Mouse (Mus musculus) liver, embryonic 16.5 days (tissue): ENCODE measurements around the gene Nt5dc3. TPM values are rescaled to one million over a fixed set of nuclear protein-coding genes. Genes with fewer than 3 reads are reported as not detected.

Experiments
- ATAC-seq: fragments of 200-750 bp; cut with Nextera tagmentation; 2 replicates; pipeline ENCODE4 v1.8.0; 2017; ENCODE audit warnings: low read depth, mild to moderate bottlenecking, moderate number of reproducible peaks, moderate library complexity
- H3K27ac ChIP-seq: fragments of 300-500 bp; sonication (generic); 2 replicates; pipeline ENCODE4 v1.5.1; 2014; ENCODE audit warnings: mild to moderate bottlenecking, low read length
- H3K27me3 ChIP-seq: fragments of 300-500 bp; sonication (generic); 2 replicates; pipeline ENCODE4 v1.6.1; 2014; ENCODE audit warnings: low read depth, low read length, mixed read lengths; ENCODE audit not compliant: control insufficient read depth, insufficient read depth
- H3K36me3 ChIP-seq: fragments of 300-500 bp; sonication (generic); 2 replicates; pipeline ENCODE4 v1.6.1; 2014; ENCODE audit warnings: mild to moderate bottlenecking; ENCODE audit not compliant: control insufficient read depth, insufficient read depth
- H3K4me1 ChIP-seq: fragments of 300-500 bp; sonication (generic); 2 replicates; pipeline ENCODE4 v1.6.1; 2014; ENCODE audit warnings: low read depth, low read length, mixed read lengths; ENCODE audit not compliant: control insufficient read depth
- H3K4me2 ChIP-seq: fragments of 300-500 bp; sonication (generic); 2 replicates; pipeline ENCODE4 v1.6.1; 2014; ENCODE audit warnings: low read depth, low read length, mixed read lengths
- H3K4me3 ChIP-seq: fragments of 300-500 bp; sonication (generic); 2 replicates; pipeline ENCODE4 v1.5.1; 2014; ENCODE audit warnings: low read depth, mild to moderate bottlenecking, low read length
- H3K9ac ChIP-seq: fragments of 300-500 bp; sonication (generic); 2 replicates; pipeline ENCODE4 v1.6.1; 2014; ENCODE audit warnings: low read depth, low read length
- H3K9me3 ChIP-seq: fragments of 300-500 bp; sonication (generic); replicated peaks from 2 replicates; pipeline ENCODE4 v1.6.1; 2016; ENCODE audit warnings: low read length; ENCODE audit not compliant: control insufficient read depth
- WGBS: fragments of 180-500 bp; shearing (Covaris S2); extraction: QIAGEN DNeasy Blood & Tissue Kit; methylation state at CpG from one replicate; pipeline ENCODE4 v1.1.7; 2014; ENCODE audit not compliant: insufficient replicate concordance; 5-methylcytosine and 5-hydroxymethylcytosine counted together
- polyA plus RNA-seq: library from polyadenylated mRNA; unstranded; fragments of >200 nt; fragmentation: Nextera tagmentation; extraction: Ambion mirVana; gene quantifications from 2 replicates; pipeline ENCODE4 v1.2.1, GENCODE M21; 2015

Nt5dc3 gene
- polyA plus RNA-seq, 1 experiment from 2014 or later = 0.25 TPM

DNA sequence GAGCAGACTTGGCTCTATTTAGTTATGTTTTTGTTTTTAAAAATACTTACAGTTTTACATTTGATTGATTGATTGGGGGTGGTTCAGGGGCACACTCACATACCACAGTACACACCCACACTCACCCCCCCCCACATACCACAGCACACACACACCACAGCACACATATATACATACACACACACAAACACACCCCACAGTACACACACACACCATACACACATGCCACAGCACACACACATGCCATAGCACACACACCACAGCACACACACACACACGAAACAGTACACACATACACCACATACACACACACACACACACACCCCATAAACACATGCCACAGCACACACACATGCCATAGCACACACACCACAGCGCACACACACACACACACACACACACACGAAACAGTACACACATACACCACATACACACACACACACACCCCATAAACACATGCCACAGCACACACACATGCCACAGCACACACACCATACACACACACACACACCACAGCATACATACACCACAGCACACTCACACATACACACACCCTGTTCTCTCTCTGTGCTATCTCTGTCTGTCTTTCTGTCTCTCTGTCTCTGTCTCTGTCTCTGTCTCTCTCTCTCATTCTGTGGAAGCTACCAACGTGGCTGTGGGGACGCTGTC, 17.4 kb downstream of the Nt5dc3 start:
- H3K4me1 ChIP-seq = no peaks in the 10 kb centered on the region
- no peak overlapping the region for H3K9ac ChIP-seq
- H3K9me3 ChIP-seq = no peaks in the 10 kb centered on the region
- WGBS = 76% methylated on average over 5 of the region's 5 CpGs
- no peak overlapping the region for H3K4me3 ChIP-seq
- no peak overlapping the region for H3K4me2 ChIP-seq
- H3K36me3 ChIP-seq = no peaks in the 10 kb centered on the region
- H3K27me3 ChIP-seq = no peaks in the 10 kb centered on the region
- H3K27ac ChIP-seq = no peak overlapping the region
- ATAC-seq = no peak

DNA sequence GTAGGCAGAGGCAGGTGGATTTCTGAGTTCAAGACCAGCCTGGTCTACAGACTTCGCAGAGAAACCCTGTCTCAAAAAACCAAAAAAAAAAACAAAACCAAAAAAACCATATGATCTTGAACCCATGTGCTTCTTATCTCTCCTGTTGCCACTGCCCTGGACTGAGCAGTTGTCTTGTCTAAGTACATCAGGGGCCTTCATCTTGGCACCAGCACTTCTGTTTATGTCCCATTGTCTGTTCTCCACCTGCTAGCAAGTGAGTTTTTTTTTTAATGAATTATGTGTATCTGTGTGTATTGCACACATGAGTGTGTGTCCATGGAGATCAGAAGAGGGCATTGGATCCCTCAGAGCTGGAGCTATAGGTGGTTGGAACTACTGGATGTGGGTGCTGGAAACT, 28.6 kb downstream of the Nt5dc3 start:
- Histone ChIP-seq H3K27ac (no peak overlapping the region), H3K4me1 (no peaks in the 10 kb centered on the region), H3K27me3 (no peaks in the 10 kb centered on the region), H3K9me3 (no peaks in the 10 kb centered on the region), H3K4me3 (no peak overlapping the region), H3K4me2 (no peak overlapping the region), H3K9ac (no peak overlapping the region), H3K36me3 (no peaks in the 10 kb centered on the region)
- 41% methylated on average over 1 of the region's 1 CpGs for WGBS
- no peak for ATAC-seq

GRCm38 (mm10) chr10:86808013-86808758, 29.4 kb downstream of the Nt5dc3 start:
- ATAC-seq = no peak
- H3K9ac ChIP-seq = no peak overlapping the region
- no peaks in the 10 kb centered on the region for H3K27me3 ChIP-seq
- 73% methylated on average over 15 of the region's 15 CpGs for WGBS
- no peaks in the 10 kb centered on the region for H3K4me1 ChIP-seq
- no peak overlapping the region for H3K4me2 ChIP-seq
- no peaks in the 10 kb centered on the region for H3K9me3 ChIP-seq
- H3K4me3 ChIP-seq = no peak overlapping the region
- no peak overlapping the region for H3K27ac ChIP-seq
- no peaks in the 10 kb centered on the region for H3K36me3 ChIP-seq

- no peaks in the 10 kb centered on the region for H3K27me3 ChIP-seq
- H3K27ac ChIP-seq = no peak overlapping the region
- H3K36me3 ChIP-seq = no peaks in the 10 kb centered on the region
- ATAC-seq = no peak
- no peak overlapping the region for H3K9ac ChIP-seq
- no peaks in the 10 kb centered on the region for H3K9me3 ChIP-seq
- H3K4me1 ChIP-seq = no peaks in the 10 kb centered on the region
- whole genome bisulfite sequencing = 78% methylated on average over 9 of the region's 9 CpGs
- no peak overlapping the region for H3K4me3 ChIP-seq
- H3K4me2 ChIP-seq = no peak overlapping the region
Observed at GRCm38 (mm10) chr10:86810000-86810399, 31.2 kb downstream of the Nt5dc3 start.

DNA sequence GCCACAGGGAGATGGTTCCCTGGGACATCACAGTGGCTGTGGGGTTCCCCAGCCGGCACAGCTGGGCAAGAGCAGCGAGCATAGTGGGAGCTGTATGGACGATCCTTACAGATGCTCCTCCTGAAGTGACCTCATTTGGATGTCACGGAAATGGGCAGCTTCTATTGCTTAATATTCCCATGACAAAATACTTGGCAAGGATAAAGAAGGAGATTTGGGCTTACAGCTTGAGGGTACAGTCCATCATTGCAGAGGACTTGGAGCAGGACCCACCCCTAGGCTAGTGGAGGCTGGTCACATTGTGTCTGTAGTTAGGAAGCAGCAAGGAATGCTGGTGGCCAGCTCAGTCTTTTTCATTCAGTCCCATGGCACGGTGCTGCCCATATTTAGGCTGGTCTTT, 31.8 kb downstream of the Nt5dc3 start:
- H3K4me2 ChIP-seq = no peak overlapping the region
- no peaks in the 10 kb centered on the region for H3K4me1 ChIP-seq
- WGBS = 65% methylated on average over 5 of the region's 5 CpGs

GRCm38 (mm10) chr10:86814292-86815131, 35.7 kb downstream of the Nt5dc3 start:
- Histone ChIP-seq H3K9ac (no peak overlapping the region), H3K36me3 (no peaks in the 10 kb centered on the region), H3K9me3 (no peaks in the 10 kb centered on the region), H3K4me3 (no peak overlapping the region), H3K4me1 (no peaks in the 10 kb centered on the region), H3K27ac (no peak overlapping the region), H3K27me3 (no peaks in the 10 kb centered on the region), H3K4me2 (no peak overlapping the region)
- no peak for ATAC-seq
- 69% methylated on average over 19 of the region's 19 CpGs for WGBS

More for the DNA sequence above, 31.8 kb downstream of the Nt5dc3 start:
- no peaks in the 10 kb centered on the region for H3K9me3 ChIP-seq
- no peaks in the 10 kb centered on the region for H3K27me3 ChIP-seq
- no peak overlapping the region for H3K4me3 ChIP-seq
- no peak for ATAC-seq
- H3K27ac ChIP-seq = no peak overlapping the region
- H3K9ac ChIP-seq = no peak overlapping the region
- no peaks in the 10 kb centered on the region for H3K36me3 ChIP-seq

- Histone ChIP-seq H3K9ac (no peak overlapping the region), H3K4me3 (no peak overlapping the region), H3K9me3 (no peaks in the 10 kb centered on the region), H3K4me2 (no peak overlapping the region), H3K27ac (no peak overlapping the region), H3K36me3 (no peaks in the 10 kb centered on the region), H3K27me3 (no peaks in the 10 kb centered on the region), H3K4me1 (no peaks in the 10 kb centered on the region)
- 59% methylated on average over 7 of the region's 7 CpGs for WGBS
- no peak for ATAC-seq
Observed at GRCm38 (mm10) chr10:86815133-86815532, 36.3 kb downstream of the Nt5dc3 start.

DNA sequence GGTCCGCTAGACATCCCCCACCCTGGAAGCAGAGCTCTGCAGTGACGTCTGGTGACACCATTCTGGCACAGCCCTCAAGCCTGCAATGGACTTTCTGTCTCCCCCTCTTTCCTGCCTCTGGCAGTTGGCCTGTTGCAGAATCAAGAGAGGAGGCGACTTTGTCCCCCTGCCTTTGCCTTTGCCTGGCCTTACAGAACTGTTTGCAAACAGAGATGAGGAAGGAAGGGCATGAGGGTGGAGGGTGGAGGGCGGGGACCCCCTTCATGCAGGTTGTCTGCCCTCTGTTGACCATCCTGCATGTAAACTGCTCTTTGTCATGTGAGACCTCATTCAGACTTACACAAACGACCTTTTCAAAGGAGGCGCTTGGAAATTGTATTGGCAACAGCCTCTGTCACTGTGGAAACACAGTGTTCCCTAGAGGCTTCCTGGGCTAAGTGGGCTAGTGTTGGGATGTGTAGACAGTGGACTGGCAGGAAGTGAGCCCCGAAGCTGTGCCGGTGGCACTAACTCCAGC, 40.9 kb downstream of the Nt5dc3 start:
- H3K9me3 ChIP-seq = no peaks in the 10 kb centered on the region
- ATAC-seq = no peak
- H3K4me1 ChIP-seq = no peaks in the 10 kb centered on the region
- H3K4me2 ChIP-seq = no peak overlapping the region
- no peak overlapping the region for H3K9ac ChIP-seq
- H3K27ac ChIP-seq = no peak overlapping the region
- H3K27me3 ChIP-seq = no peaks in the 10 kb centered on the region
- WGBS = 58% methylated on average over 8 of the region's 8 CpGs
- no peaks in the 10 kb centered on the region for H3K36me3 ChIP-seq
- no peak overlapping the region for H3K4me3 ChIP-seq
